Mouse (Mus musculus) bone marrow macrophage, adult 2 months (primary cell): ENCODE results near the gene Trappc10.

Experiments used
- CTCF ChIP-seq: IDR thresholded peaks from 2 replicates; pipeline ENCODE4 v1.5.1; 2012; ENCODE audit warnings: low read depth, mild to moderate bottlenecking, low read length, moderate library complexity
- POLR2A ChIP-seq: IDR thresholded peaks from 2 replicates; pipeline ENCODE4 v1.6.1; 2012; ENCODE audit warnings: mild to moderate bottlenecking, low read depth, low read length, borderline replicate concordance

DNA sequence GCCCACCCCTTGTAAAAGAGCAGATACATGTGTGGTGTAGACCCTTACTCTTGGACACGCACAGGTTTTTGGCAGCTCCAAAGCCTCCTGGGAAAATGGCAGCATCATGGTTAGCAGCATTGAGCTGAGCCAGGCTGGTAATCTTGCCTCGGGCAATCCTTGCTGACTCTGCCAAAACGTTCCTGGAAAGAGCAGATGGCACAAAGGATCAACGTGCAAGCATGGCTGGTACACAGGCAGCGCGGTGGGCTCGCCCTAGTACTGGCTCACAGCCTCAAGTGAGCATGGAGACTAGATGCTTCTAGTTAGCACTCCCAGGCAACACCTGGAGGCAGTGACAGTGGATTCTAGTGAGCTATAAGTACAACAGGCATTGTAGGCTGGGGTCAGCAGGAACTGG lies 77.1 kb downstream of the Trappc10 start:
- TF ChIP-seq CTCF (no peak), POLR2A (no peak)
